Mouse (Mus musculus) NIH3T3 (cell line): ENCODE results near the gene Kbtbd8.
A peak's percentile ranks its signal among the peaks of the same experiment; 100 is the strongest.

Experiments used
- DNase-seq: peaks from one replicate; pipeline ENCODE4 v3.0.0-alpha.2; 2012; ENCODE audit warnings: low read depth

Gene Kbtbd8

GRCm38 (mm10) chr6:95116946-95117345 lies at the start of gene Kbtbd8:
Gene Kbtbd8, plus strand, starts transcription at chr6:95117240.
- DNase-seq, result peak; percentile 22

DNA sequence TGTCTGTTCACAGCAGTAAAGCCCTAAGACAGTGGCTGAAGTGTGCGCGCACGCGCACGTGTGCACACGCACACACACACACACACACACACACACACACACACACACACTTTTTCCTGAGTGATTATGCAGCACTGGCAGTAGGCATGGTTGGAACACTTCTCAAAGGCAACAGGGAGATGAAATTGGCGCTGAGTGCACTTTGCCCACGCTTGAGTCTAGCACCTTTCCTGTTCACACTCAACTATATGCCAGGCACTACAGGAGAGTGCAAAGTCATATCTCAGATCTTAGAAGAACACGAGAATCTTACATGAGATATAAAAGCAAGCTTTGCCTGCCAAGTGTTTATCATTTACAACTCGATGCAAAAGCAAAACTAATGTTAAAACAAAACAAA lies 47.3 kb upstream of the Kbtbd8 start:
- no peak for DNase-seq

DNA sequence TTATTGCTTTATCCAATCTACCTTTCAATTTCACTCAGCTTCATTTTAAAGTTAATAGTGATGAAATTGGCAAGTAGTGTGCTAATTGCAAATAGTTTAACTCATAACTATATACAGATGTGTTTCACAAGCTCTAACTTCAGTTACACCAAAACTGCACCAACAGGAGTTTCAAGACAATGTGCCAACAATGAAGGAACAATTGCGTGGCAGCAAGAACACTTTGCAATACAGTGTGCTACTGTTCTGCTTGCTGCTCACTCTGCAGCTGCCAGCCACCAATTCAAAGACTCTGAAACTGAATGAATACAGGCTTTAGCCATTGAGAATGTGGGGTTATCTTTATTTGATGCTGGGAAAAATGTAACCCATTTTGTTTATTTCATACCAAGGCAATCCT lies 31.8 kb upstream of the Kbtbd8 start:
- no peak for DNase-seq

GRCm38 (mm10) chr6:95087154-95087846 lies 29.7 kb upstream of the Kbtbd8 start:
- DNase-seq, result no peak

DNA sequence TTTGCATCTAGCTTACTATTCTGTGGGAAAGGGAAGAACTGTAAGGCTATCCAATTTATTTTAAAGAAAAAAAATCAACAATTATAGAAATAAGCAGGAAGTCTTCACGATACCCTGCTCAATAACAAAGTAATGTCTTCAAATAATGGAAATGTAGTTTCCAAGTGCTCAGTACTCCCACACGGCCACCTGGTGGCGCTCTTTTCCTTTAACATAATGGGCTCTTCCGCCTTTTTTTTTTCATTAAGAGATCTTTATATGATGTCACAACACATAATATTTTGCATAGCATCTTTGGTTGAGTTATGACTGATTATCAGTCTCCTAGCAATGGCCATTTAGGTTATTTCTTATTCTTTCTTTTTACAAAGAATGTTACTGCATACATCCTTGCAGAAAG lies 29.0 kb upstream of the Kbtbd8 start:
- peak; percentile 47 for DNase-seq

DNA sequence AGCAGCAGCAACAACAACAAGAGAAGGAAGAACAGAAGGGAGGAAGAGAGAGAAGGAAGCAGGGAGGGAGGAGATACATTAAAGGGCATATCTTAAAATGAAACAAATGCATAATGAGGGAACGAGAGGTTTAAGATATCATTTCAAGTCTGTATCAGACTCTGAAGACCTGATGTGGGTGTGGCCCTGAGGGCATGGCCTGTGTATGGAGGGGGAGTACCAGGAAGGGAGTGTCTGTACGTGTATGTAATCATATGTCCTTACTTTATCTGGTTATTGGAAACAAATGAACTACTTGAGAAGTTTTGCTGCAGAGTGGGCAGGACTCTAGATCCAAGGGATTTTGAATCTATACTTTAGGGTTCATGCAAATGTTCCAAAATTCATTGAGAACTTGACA lies 22.3 kb upstream of the Kbtbd8 start:
- DNase-seq, result no peak

DNA sequence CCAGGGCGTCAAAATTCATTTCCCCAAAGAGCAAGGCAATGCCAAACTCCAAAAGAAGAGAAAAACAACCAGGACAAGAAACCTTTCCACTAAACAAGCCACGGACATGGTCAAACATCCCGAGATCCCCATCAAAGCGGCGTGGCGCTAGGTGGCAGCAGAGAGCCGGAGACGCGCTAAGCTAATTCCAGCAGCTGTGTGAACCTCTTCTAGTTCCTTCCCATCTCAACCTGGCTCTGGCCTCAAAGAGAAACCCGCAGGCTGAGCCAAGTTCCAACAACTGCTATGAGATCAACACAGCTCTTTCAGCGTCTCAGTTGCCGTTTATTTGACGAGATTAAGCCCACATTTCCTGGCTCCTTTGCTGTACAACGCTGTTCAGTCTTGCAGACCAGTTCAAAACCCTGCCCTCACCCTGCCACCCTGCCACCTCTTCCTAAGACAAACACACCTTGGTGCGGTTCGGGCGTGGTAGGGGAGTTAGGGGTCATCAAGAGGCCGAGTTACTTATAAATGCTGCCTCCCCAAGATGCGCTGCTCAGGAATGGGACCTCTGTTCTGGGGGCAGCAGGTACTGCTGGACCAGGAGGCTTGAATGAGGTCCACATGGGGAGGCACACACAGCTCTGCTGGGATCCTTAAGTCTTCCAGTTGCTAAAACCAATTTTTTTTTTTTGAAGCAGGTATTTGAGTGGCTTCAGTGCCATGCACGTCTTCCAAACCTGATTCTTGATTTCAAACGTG lies 18.5 kb upstream of the Kbtbd8 start:
- DNase-seq, result peak; percentile 92

DNA sequence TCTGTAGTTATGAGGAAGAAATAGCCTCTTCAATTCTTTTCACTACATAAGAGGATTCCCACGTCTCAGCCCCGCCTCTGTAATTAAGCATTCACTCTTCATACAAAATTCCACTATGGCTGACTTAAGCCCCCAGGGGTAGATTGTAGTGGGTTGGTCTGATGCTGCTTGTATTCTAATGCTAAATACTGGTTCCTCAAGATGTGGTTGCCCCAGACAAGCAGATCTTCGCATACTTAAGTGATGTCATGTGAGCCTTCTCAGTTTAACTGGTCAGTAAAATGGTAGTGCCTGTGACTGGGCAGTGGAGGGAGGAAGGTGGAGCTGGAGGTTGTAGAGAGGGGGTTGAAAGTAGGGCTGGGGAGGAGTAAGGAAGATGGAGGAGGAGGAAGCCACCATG lies 13.3 kb upstream of the Kbtbd8 start:
- no peak for DNase-seq

DNA sequence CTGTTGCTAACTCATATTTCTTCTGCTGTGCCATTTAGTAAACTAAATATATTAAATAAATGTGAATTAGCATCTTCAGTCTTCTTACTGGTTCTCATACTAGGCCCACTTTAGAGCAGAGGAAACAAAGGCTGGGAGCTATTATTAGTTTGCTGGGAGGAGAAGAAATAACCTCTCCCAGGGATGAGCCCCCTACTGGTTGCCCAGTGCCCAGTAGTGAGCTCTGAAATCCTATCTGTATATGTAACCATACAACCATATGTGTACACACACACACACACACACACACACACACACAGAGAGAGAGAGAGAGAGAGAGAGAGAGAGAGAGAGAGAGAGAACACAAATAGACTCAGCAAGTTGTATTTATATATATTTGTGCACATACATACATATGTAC lies 8.6 kb upstream of the Kbtbd8 start:
- peak; percentile 38 for DNase-seq

DNA sequence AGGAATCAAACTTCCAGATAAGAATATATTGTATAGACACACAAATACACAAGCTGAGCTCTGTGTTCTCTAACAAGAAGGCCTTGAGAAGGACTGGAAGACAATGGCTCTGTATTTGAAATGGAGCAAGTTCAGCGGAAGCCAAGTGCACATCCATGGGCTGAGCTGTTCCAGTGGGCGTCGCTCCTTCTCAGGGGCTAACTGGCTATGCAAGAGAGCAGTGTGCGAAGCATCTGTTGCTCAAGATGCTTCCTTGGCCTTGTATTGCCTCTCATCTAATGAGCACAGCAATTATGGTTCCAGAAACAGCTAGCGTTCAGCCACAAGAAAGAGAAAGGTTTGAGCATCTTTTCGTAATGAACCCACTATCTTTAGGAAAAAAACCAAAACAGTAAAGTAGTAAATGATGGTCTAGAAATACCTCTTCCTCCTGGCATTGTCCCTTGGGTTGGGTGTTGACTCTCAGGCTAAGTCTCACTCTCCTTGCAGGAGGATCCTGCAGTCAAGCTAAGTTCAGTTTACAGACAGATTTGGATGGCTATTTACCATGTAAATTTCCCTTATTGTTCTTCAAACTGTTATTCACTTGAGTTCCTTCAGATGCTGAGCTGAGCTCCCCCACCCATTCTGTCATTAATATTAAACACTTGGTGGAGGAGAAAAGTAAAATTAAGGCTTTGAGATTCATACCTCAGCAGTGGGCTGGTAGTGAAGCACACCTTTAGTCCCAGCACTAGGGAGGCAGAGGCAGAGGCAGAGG lies 7.2 kb upstream of the Kbtbd8 start:
- no peak for DNase-seq

DNA sequence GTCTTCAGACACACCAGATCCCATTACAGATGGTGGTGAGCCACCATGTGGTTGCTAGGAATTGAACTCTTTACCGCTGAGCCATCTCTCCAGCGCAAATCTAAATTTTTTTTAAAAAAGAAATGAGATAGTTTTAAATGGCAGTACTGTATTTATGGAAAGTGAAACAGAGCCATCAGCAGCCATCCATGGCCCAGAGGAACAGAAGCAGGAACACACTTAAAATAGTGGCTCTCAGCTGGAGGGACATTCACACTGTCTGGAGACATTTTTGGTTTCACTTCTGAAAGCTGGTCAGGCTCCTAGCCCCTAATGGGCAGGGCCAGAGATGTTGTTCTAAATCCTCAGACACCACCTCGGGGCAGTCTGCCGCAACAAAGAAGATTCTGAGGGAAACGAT lies 5.0 kb upstream of the Kbtbd8 start:
- DNase-seq, result peak; percentile 5

DNA sequence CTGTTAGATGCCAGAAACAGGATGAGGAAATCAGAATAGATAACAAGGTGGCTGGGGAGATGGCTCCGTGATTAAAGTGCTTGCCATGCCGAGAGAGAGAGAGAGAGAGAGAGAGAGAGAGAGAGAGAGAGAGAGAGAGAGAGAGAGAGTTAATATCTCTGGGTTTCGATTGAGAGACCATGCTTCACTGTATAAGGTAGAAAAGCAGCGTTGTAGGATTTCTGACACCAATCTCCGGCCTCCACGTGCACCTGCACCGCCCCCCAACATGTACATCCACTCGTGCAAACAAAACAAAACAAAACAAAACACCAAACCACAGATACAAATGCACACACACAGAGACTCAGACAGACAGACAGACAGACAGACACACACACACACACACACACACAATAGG lies 527 bp upstream of the Kbtbd8 start:
- DNase-seq, result no peak

DNA sequence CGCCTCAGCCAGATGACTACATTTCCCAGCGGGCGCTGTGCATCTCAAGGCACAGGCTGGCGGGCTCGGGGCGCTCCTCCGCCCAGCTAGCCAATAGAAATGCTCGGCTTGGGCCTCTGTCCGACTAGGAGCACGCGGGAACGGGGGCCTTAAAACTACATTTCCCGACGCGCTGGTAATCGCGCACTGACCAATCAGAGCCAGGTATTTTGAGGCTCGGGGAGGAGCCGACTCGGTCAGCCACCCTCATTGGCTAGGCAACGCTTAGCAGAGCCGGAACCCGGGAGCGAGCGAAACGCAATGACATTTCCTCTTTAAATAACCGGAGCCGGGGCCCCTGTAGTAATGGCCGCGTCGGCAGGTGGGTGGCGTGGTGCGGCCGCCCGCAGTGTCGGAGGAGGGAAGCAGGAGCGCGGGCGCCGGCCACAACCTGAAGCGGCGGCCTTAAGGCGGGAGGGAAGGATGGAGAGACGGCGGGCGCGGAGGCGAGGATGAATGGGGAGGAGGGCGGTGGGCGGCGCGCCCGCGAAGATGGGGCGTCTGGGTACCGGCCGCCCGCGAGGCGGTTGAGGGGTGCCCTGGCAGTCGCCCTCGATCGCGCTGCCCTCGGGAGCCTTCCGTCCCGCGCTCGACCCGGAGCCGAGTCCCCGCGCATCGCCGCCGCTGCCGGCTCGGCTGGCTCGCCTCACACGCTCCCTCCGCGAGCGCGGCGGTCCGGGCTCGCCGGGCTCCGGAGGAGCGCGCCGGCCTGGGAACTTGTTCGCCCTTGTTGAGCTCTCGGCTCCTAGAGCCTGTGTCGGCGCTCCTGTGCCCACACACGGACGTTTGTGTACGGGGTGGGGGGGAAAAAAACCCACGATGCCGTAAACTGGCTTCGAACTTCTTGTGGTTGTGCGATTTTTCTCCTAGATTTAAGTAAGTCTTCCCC lies 838 bp downstream of the Kbtbd8 start:
- peak; percentile 99 for DNase-seq

DNA sequence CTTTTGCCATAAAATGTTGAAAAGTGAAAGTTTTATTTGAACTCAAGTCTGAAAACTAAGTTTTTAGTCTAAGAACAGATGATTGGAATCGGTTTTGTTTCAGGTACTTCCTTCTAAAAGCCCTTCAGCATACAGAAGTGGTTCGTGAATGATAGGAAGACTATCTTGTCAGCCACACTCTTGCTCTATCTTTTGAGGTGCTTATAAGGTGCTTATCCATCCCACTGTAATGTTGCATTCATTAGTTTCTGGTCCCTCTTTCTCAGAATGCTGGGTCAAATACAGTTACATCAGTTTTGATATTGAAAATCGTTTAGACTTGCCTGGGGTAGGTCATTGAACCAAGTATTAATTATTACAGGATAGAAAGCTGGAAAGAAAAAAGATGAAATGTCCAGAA lies 2.3 kb downstream of the Kbtbd8 start:
- no peak for DNase-seq

- DNase-seq, result no peak
Observed at GRCm38 (mm10) chr6:95149931-95150534, 33.0 kb downstream of the Kbtbd8 start.

DNA sequence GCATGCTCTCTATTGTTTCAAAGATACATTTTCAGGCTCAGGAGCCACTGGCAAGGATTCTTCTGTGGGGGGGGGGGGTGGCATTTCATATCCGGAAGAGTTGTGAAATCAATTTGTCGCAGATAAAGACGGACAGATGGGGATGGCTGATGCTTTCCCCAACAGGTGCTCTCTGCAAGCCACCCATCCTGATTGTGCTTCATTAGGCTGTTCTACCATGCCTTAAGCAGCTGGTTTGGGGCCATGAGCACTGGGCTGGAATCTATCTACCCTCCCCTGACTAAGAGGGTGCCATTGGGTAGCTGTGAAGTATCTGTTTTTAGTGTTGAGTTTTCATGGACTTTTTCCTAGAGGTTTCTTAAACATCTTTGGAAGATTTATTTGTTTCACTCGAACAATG lies 33.8 kb downstream of the Kbtbd8 start:
- DNase-seq, result no peak

GRCm38 (mm10) chr6:95151563-95151962 lies 34.5 kb downstream of the Kbtbd8 start:
- no peak for DNase-seq

- DNase-seq, result no peak
Observed at GRCm38 (mm10) chr6:95163965-95164364, 46.9 kb downstream of the Kbtbd8 start.

GRCm38 (mm10) chr6:95165630-95166029 lies 48.6 kb downstream of the Kbtbd8 start:
- DNase-seq, result no peak

GRCm38 (mm10) chr6:95167668-95168227 lies 50.7 kb downstream of the Kbtbd8 start:
- DNase-seq, result no peak

GRCm38 (mm10) chr6:95169411-95169810 lies 52.4 kb downstream of the Kbtbd8 start:
- DNase-seq, result no peak
